Mouse (Mus musculus): Measurements from ENCODE around the gene A730049H05Rik. TPM values are rescaled to one million over a fixed set of nuclear protein-coding genes. Genes with fewer than 3 reads are reported as not detected.

The A730049H05Rik gene
- polyA plus RNA-seq, 1 experiment: 0.48 TPM

DNA sequence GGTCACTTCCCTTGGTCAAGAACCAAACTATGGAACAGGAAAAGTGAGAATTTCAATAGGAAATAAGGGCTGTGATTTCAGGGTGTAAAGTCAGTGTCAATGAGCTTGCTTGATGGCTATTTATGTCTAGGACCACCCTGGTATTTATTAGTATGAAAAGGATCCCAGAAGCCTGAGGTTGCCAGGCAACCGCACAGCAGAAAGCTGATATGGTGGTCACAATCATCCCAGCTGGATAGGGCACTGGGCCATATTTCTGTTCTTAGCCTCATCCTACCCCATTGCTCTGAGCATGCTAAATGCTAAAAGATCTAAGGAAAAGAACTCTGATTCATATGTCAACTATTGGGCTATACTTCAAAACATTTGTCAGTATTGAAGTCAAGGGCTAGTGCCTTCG, 14.8 kb downstream of the A730049H05Rik start:
- DNase-seq (ENCODE audit: low read depth): no peak
- no peak for TF ChIP-seq CTCF (IDR thresholded peaks at IDR 0.05; ENCODE audit: borderline replicate concordance, extremely low read depth, insufficient read depth, insufficient read length)

DNA sequence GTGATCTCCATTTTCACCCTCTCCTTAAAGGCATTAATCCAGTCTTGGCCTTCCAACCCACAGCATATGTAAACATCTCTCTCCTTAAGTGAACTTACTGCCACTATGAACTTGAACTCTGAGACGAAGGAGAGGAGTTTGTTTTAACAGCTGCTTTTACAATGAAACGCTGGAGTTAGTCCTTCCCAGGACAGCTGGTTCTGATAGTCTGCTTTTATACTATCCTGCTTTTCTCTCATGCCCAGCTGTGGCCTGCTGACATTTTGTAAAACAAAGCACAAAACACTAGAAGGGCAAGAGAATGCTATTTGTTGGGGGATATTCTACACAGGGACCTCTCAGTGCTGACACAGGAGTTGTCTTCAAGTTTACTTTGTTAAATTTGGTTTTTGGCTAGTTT, 25.7 kb downstream of the A730049H05Rik start:
- no peak for DNase-seq (ENCODE audit: low read depth)
- no peak for TF ChIP-seq POLR2A (IDR thresholded peaks at IDR 0.05; ENCODE audit: borderline replicate concordance, extremely low read depth, insufficient read depth, insufficient read length, poor library complexity, severe bottlenecking)

DNA sequence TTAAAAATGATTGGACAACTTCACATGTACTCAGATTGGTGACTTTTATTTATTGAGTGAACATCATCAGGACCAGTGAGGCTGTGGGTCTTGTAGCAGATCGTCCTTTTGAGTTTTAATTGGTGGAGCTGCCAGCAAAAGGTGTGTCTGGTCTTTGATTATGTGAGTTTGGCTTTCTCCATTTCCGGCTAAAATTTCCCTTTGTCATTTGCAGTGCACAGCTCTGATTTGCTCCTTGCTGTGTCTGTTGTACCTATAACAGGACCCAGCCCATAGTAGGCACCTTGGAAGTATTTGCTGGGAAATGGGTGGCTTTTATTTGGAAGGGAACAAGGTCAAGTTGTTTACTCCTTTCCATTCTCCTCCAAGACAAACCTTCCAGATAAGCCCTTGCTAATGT, 27.2 kb downstream of the A730049H05Rik start:
- TF ChIP-seq POLR2A (IDR thresholded peaks at IDR 0.05; ENCODE audit: borderline replicate concordance, extremely low read depth, insufficient read depth, insufficient read length, poor library complexity, severe bottlenecking) (no peak), CTCF (IDR thresholded peaks at IDR 0.05; ENCODE audit: borderline replicate concordance, extremely low read depth, insufficient read depth, insufficient read length) (no peak)
- no peak for DNase-seq (ENCODE audit: low read depth)

DNA sequence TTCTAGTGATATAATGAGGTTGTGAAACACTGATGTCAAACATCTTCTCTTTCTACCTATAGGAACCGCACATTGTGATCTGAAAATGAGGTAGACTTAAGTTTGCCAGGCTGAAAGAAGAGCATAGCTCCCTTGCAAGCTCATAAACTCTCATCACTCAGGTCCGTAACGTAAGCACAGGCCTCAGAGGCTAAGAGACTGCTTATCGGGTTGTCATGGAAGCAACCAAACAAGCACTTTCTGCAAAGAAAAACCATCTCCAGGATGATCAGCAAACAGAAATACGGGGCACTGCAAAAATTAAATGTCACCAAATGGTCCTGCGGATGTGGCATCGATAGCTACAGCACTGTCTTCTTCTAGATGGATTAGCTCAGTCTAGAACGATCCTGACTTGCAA, 29.6 kb downstream of the A730049H05Rik start:
- DNase-seq (ENCODE audit: low read depth): no peak
- TF ChIP-seq POLR2A (IDR thresholded peaks at IDR 0.05; ENCODE audit: borderline replicate concordance, extremely low read depth, insufficient read depth, insufficient read length, poor library complexity, severe bottlenecking) (no peak), CTCF (IDR thresholded peaks at IDR 0.05; ENCODE audit: borderline replicate concordance, extremely low read depth, insufficient read depth, insufficient read length) (no peak)

DNA sequence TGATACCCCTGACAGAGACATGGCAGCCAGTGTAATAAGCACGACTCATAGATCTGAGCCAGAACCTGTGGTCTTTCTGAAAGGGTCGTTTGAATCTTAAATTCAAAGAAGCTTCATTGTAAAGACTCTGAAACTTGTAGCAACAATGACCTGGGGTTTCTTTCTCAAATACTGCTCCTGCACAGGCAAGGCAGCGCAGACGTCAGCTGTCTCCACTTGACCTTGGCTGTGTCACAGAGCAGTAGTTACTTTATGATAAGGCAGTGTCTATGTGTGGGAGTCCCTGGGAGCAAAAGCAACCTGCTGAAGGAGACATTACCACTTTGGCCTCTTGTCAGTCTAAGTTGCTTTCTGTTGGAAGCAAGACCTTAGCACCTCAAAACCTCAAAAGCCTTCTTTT, 30.3 kb downstream of the A730049H05Rik start:
- TF ChIP-seq CTCF (IDR thresholded peaks at IDR 0.05; ENCODE audit: borderline replicate concordance, extremely low read depth, insufficient read depth, insufficient read length): no peak
- no peak for TF ChIP-seq POLR2A (IDR thresholded peaks at IDR 0.05; ENCODE audit: borderline replicate concordance, extremely low read depth, insufficient read depth, insufficient read length, poor library complexity, severe bottlenecking)
- DNase-seq (ENCODE audit: low read depth): no peak

DNA sequence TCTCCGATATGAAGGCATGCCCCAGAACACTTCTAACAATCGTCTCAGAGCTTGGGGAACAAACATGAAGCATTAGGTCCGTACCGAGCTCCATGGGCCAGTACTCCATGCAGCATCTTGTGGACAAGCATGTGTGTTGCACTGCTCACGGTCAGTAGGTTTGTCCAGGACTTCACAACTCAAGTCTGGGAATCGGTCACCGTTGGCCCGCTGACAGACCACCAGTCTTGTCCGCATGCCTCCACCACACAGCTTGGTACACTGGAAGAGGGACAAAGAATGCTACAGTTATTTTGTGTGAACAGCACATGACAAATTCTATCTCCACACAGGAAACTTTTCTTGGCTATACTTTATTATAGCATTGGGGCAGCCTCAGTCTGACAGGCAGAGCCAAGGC, 32.9 kb downstream of the A730049H05Rik start:
- no peak for DNase-seq (ENCODE audit: low read depth)
- TF ChIP-seq POLR2A (IDR thresholded peaks at IDR 0.05; ENCODE audit: borderline replicate concordance, extremely low read depth, insufficient read depth, insufficient read length, poor library complexity, severe bottlenecking) (no peak), CTCF (IDR thresholded peaks at IDR 0.05; ENCODE audit: borderline replicate concordance, extremely low read depth, insufficient read depth, insufficient read length) (no peak)

DNA sequence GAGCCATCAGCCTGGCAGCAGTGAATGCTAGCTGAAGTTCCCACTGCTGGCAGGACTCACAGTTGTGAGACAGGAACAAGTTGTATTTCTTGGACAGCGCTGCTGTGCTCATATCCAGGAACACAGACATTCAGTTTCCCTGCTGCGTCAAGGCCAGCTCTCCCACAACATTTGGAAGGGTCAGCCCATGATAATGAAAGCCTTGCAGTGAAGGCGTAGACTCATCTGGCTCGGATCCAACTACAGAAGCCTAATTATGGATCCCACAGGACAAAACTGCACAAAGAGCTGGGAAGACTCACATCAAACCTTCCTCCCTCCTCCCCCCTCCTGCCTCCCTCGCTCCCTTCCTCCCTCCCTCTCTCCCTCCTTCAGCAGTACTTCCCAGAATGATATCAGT, 34.0 kb downstream of the A730049H05Rik start:
- TF ChIP-seq POLR2A (IDR thresholded peaks at IDR 0.05; ENCODE audit: borderline replicate concordance, extremely low read depth, insufficient read depth, insufficient read length, poor library complexity, severe bottlenecking) (no peak), CTCF (IDR thresholded peaks at IDR 0.05; ENCODE audit: borderline replicate concordance, extremely low read depth, insufficient read depth, insufficient read length) (no peak)
- DNase-seq (ENCODE audit: low read depth): peak; percentile 95

DNA sequence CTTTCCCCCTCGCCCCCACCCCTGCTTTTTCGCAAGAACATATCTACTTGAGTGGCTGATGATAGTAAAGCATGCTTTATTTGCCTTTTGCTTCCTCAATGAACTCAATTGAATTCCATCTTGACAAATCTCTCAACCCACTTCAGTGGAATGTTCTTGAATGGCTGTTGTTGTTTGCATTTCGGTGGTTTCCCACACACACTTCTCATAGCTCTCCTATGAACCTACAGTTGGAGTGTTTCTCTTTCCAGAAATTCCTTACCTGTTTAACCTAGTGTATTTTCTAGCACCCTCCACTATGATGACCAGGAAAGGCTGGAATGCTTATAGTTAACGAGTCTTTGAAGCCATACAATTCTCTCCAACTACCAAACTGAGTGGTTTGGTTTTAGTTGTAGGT, 38.6 kb downstream of the A730049H05Rik start:
- TF ChIP-seq CTCF (IDR thresholded peaks at IDR 0.05; ENCODE audit: borderline replicate concordance, extremely low read depth, insufficient read depth, insufficient read length) (no peak), POLR2A (IDR thresholded peaks at IDR 0.05; ENCODE audit: borderline replicate concordance, extremely low read depth, insufficient read depth, insufficient read length, poor library complexity, severe bottlenecking) (no peak)

DNA sequence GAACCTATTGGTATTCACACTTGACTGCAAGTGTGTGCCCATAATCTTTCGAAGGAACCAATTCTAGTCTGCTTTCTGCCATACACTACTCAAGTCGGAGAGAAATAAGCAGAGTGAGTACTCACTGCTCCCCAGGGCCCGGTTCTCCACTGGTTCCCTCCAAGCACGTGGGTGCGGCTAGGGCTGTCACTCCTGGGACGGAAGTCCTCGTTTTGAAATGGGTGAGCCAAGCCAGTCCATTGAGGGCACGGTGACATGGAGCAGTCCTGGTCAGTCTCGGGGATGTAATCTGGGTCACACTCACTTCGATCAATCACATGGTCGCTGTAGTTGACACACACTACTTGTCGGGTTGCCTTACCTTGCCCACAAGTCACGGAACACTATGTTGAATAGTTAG, 41.5 kb downstream of the A730049H05Rik start:
- TF ChIP-seq POLR2A (IDR thresholded peaks at IDR 0.05; ENCODE audit: borderline replicate concordance, extremely low read depth, insufficient read depth, insufficient read length, poor library complexity, severe bottlenecking) (no peak), CTCF (IDR thresholded peaks at IDR 0.05; ENCODE audit: borderline replicate concordance, extremely low read depth, insufficient read depth, insufficient read length) (no peak)
- no peak for DNase-seq (ENCODE audit: low read depth)

More for the DNA sequence above, 38.6 kb downstream of the A730049H05Rik start:
- DNase-seq (ENCODE audit: low read depth): no peak

DNA sequence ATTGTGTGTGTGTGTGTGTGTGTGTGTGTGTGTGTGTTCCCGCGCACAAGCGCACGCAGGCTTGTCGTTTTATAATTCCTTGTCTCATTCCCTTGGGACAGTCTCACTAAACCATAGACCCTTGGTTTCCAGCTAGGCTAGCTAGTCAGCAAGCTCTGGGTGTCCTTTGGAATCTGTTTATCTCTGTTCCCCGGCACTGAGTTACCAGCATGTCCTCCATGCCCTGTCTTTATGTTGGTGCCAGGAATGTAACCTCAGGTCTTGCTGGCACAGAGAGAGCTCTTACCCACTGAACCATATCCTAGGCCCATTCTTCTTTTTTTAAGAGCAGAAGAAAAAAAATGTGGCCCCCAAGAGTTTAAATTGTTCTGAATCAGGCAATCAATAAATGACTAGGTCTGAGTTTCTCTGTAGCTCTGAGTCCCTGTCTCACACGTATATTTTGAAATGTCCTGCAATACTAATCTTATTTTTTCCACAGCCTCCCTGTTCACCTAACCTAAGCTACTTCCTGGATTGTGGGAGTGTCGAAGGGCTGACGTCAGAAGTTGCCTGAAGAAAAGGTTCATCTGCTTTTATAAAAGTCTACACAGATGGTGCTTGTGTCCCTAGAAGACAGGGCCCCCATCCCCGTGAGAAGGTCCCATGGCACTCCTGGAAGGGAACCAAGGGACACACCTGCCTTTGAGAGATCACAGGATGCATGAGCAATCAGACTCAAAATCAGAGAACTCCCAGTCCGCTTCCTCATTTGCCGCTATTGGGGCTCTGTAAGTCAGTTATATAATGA, 42.6 kb downstream of the A730049H05Rik start:
- TF ChIP-seq POLR2A (IDR thresholded peaks at IDR 0.05; ENCODE audit: borderline replicate concordance, extremely low read depth, insufficient read depth, insufficient read length, poor library complexity, severe bottlenecking) (no peak), CTCF (IDR thresholded peaks at IDR 0.05; ENCODE audit: borderline replicate concordance, extremely low read depth, insufficient read depth, insufficient read length) (no peak)
- DNase-seq (ENCODE audit: low read depth): no peak

DNA sequence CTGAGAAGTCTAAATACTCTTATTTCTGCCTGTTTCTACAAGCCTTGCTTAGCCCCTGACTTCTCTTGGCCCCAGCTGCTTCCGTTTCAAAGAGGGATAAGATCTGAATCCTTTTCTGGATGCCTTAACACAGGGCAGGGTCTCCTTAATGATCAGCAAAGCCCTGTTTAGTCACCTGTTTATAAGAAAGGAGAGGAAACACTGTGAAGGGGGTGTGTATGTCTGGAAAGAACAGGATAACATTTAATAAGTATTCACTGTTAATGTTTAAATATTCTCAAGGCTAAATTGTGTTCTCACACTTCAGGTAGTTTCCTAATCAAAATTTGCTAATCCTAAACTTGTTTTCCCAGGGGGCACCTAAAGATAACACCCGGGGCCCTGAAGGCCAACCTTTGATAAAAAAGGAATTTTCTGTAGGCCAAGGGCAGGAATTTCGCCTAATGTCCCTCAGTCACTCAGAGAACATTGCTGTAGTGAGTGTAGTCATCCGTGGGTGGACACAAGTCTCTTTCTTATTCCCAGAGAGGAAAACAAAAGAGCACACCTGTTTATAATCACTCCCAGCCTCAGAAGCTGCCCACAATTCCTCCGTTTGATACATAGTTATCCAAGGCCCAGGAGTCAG, 44.1 kb downstream of the A730049H05Rik start:
- no peak for DNase-seq (ENCODE audit: low read depth)
- no peak for TF ChIP-seq POLR2A (IDR thresholded peaks at IDR 0.05; ENCODE audit: borderline replicate concordance, extremely low read depth, insufficient read depth, insufficient read length, poor library complexity, severe bottlenecking)
- no peak for TF ChIP-seq CTCF (IDR thresholded peaks at IDR 0.05; ENCODE audit: borderline replicate concordance, extremely low read depth, insufficient read depth, insufficient read length)

DNA sequence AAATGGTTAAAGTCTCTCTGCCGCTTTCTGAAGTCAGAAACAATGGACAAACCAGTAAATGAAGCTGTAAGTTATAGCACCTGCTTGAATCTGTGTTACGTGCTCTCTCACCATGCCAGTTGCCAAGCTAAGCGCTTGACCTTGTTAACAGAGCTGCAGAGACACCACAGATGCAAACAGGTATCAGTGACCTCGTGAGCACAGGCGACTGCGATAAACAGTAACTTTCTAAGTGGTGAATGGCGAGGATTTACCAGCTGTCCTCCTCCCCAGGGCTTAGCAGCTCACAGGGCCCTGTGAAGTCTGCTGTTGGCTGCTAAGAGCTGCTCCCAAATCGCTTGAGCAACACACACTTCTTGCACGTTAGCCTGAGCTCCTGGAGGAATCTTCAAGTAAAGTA, 46.3 kb downstream of the A730049H05Rik start:
- no peak for DNase-seq (ENCODE audit: low read depth)
- no peak for TF ChIP-seq POLR2A (IDR thresholded peaks at IDR 0.05; ENCODE audit: borderline replicate concordance, extremely low read depth, insufficient read depth, insufficient read length, poor library complexity, severe bottlenecking)
- no peak for TF ChIP-seq CTCF (IDR thresholded peaks at IDR 0.05; ENCODE audit: borderline replicate concordance, extremely low read depth, insufficient read depth, insufficient read length)

Data from brain, embryonic 14.5 days (tissue).